Mouse (Mus musculus): Measurements from ENCODE around the gene Hhatl. TPM values are rescaled to one million over a fixed set of nuclear protein-coding genes. Genes with fewer than 3 reads are reported as not detected.

Gene Hhatl
- polyA plus RNA-seq, 1 experiment from 2014 or later: 0.11 TPM

DNA sequence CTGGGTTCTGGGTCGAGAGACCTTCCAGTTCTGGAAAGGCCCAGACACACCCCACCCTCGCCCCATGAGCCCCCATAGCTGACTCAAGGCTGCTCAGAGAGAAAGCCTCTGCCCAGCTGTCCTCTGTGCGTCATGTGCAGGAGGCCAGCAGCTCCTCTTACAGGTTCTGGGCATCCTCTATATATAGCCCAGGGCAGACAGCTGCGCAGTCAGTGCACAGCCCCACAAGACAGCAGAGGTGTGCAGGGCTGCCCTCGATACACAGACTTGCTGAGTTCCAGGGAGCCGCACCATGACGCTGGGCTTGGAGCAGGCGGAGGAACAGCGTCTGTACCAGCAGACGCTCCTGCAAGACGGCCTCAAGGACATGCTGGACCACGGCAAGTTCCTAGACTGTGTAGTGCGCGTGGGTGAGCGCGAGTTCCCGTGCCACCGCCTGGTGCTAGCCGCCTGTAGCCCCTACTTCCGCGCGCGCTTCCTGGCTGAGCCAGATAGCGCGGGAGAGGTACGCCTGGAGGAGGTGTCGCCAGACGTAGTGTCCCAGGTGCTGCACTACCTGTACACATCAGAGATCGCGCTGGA, 14.7 kb downstream of the Hhatl start, which contains the start of gene Klhl40:
TSS of gene Klhl40 (plus strand) at position 124 of the 582 bp plus-strand sequence.
- DNase-seq (ENCODE audit: low spot score): no peak
- Histone ChIP-seq H3K9me3 (replicated peaks; ENCODE audit: low read length) (no peaks in the 10 kb centered on the region), H3K4me2 (ENCODE audit: low read length) (peak within 1 kb of the TSS; percentile 53), H3K4me3 (replicated peaks; ENCODE audit: low read depth, low read length) (peak within 1 kb of the TSS; percentile 24), H3K27me3 (ENCODE audit: insufficient read depth, low read length) (peaks cover 27% of the 10 kb centered on the region), H3K9ac (ENCODE audit: low read depth, low read length) (no peak within 1 kb of the TSS), H3K27ac (no peak within 1 kb of the TSS), H3K4me1 (replicated peaks; ENCODE audit: insufficient read depth, low read length) (no peaks in the 10 kb centered on the region), H3K36me3 (ENCODE audit: insufficient read depth, low read length) (no peaks in the 10 kb centered on the region)
- no peak for TF ChIP-seq CTCF (IDR thresholded peaks at IDR 0.05; ENCODE audit: low read depth)
- peak; percentile 31; the same call in 1 of the 2 replicates for ATAC-seq (replicated peaks; ENCODE audit: low FRiP score, low read depth)
- WGBS: 17% methylated on average over 30 of the region's 30 CpGs

DNA sequence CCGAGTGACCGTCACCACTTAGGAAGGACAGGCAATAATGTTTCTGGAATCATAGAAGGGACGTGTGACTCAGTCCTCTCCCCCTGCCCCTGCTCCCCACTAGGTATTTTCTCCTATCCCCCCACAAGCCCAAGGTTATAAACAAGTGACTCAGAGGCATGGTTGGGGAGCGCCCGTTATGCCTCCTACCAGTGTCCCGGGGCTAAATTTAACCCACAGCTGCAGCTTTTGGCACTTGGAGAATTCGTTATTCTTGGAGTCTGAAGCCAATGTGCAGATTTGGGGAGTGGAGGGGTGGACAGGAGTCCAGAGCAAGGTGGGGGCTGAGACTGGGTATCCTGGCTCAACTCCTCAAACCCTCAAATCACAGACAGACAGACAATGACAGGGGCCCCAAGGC, 15.8 kb downstream of the Hhatl start:
- no peak overlapping the region for H3K9ac ChIP-seq (ENCODE audit: low read depth, low read length)
- DNase-seq (ENCODE audit: low spot score): no peak
- no peak for ATAC-seq (replicated peaks; ENCODE audit: low FRiP score, low read depth)
- H3K4me3 ChIP-seq (replicated peaks; ENCODE audit: low read depth, low read length): no peak overlapping the region
- no peak overlapping the region for H3K27ac ChIP-seq
- 79% methylated on average over 7 of the region's 7 CpGs for WGBS
- no peaks in the 10 kb centered on the region for H3K4me1 ChIP-seq (replicated peaks; ENCODE audit: insufficient read depth, low read length)
- no peaks in the 10 kb centered on the region for H3K36me3 ChIP-seq (ENCODE audit: insufficient read depth, low read length)
- peaks cover 27% of the 10 kb centered on the region for H3K27me3 ChIP-seq (ENCODE audit: insufficient read depth, low read length)
- H3K4me2 ChIP-seq (ENCODE audit: low read length): no peak overlapping the region
- no peaks in the 10 kb centered on the region for H3K9me3 ChIP-seq (replicated peaks; ENCODE audit: low read length)
- no peak for TF ChIP-seq CTCF (IDR thresholded peaks at IDR 0.05; ENCODE audit: low read depth)

DNA sequence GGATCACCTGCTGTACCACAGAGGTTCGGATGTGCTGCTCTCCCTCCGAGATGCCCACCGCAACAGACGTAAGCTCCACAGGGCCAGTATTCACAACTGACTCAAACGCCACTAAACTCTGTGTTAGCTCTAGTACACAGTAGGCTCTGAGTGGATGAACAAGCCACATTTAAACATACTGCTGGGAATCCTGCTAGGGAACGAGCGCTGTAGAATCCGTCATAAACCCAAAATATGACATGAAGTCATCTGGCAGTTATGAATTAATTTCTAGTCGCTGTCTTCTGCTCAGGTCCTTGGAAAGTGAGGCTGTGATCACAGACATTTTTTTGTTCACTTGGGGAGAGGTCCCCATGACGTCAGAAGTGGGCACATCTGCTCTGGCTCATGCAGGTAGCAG, 16.4 kb downstream of the Hhatl start:
- no peak for TF ChIP-seq CTCF (IDR thresholded peaks at IDR 0.05; ENCODE audit: low read depth)
- H3K27me3 ChIP-seq (ENCODE audit: insufficient read depth, low read length): peaks cover 27% of the 10 kb centered on the region

GRCm38 (mm10) chr9:121772412-121772811, 19.9 kb downstream of the Hhatl start:
- Histone ChIP-seq H3K4me3 (replicated peaks; ENCODE audit: low read depth, low read length) (no peak overlapping the region), H3K27ac (no peak overlapping the region), H3K27me3 (ENCODE audit: insufficient read depth, low read length) (peaks cover 10% of the 10 kb centered on the region), H3K9me3 (replicated peaks; ENCODE audit: low read length) (no peaks in the 10 kb centered on the region), H3K36me3 (ENCODE audit: insufficient read depth, low read length) (no peaks in the 10 kb centered on the region), H3K4me1 (replicated peaks; ENCODE audit: insufficient read depth, low read length) (no peaks in the 10 kb centered on the region), H3K4me2 (ENCODE audit: low read length) (no peak overlapping the region), H3K9ac (ENCODE audit: low read depth, low read length) (no peak overlapping the region)
- no peak for DNase-seq (ENCODE audit: low spot score)
- WGBS: 43% methylated on average over 5 of the region's 5 CpGs
- no peak for TF ChIP-seq CTCF (IDR thresholded peaks at IDR 0.05; ENCODE audit: low read depth)
- ATAC-seq (replicated peaks; ENCODE audit: low FRiP score, low read depth): no peak

More for the DNA sequence above, 16.4 kb downstream of the Hhatl start:
- no peak overlapping the region for H3K4me2 ChIP-seq (ENCODE audit: low read length)
- ATAC-seq (replicated peaks; ENCODE audit: low FRiP score, low read depth) (no peak), DNase-seq (ENCODE audit: low spot score) (no peak)
- no peaks in the 10 kb centered on the region for H3K4me1 ChIP-seq (replicated peaks; ENCODE audit: insufficient read depth, low read length)
- no peaks in the 10 kb centered on the region for H3K9me3 ChIP-seq (replicated peaks; ENCODE audit: low read length)
- no peak overlapping the region for H3K4me3 ChIP-seq (replicated peaks; ENCODE audit: low read depth, low read length)
- H3K9ac ChIP-seq (ENCODE audit: low read depth, low read length): no peak overlapping the region
- 84% methylated on average over 10 of the region's 10 CpGs for whole genome bisulfite sequencing
- H3K27ac ChIP-seq: no peak overlapping the region
- no peaks in the 10 kb centered on the region for H3K36me3 ChIP-seq (ENCODE audit: insufficient read depth, low read length)

GRCm38 (mm10) chr9:121765166-121765855, 27.0 kb downstream of the Hhatl start:
- H3K27me3 ChIP-seq (ENCODE audit: insufficient read depth, low read length): no peaks in the 10 kb centered on the region
- WGBS: 90% methylated on average over 16 of the region's 16 CpGs
- no peak for TF ChIP-seq CTCF (IDR thresholded peaks at IDR 0.05; ENCODE audit: low read depth)
- no peak overlapping the region for H3K4me2 ChIP-seq (ENCODE audit: low read length)
- peaks cover 25% of the 10 kb centered on the region for H3K36me3 ChIP-seq (ENCODE audit: insufficient read depth, low read length)
- DNase-seq (ENCODE audit: low spot score): no peak
- H3K4me3 ChIP-seq (replicated peaks; ENCODE audit: low read depth, low read length): no peak overlapping the region
- H3K9ac ChIP-seq (ENCODE audit: low read depth, low read length): no peak overlapping the region
- no peaks in the 10 kb centered on the region for H3K9me3 ChIP-seq (replicated peaks; ENCODE audit: low read length)
- H3K4me1 ChIP-seq (replicated peaks; ENCODE audit: insufficient read depth, low read length): no peaks in the 10 kb centered on the region
- H3K27ac ChIP-seq: no peak overlapping the region
- no peak for ATAC-seq (replicated peaks; ENCODE audit: low FRiP score, low read depth)

- 86% methylated on average over 19 of the region's 19 CpGs for WGBS
- H3K4me1 ChIP-seq (replicated peaks; ENCODE audit: insufficient read depth, low read length): 0 out of 2 replicates have a peak, but pooled peaks cover 5% of the 10 kb centered on the region
- no peak overlapping the region for H3K9ac ChIP-seq (ENCODE audit: low read depth, low read length)
- no peaks in the 10 kb centered on the region for H3K27me3 ChIP-seq (ENCODE audit: insufficient read depth, low read length)
- no peak overlapping the region for H3K4me3 ChIP-seq (replicated peaks; ENCODE audit: low read depth, low read length)
- no peak for TF ChIP-seq CTCF (IDR thresholded peaks at IDR 0.05; ENCODE audit: low read depth)
- H3K27ac ChIP-seq: no peak overlapping the region
- DNase-seq (ENCODE audit: low spot score): no peak
- no peak for ATAC-seq (replicated peaks; ENCODE audit: low FRiP score, low read depth)
- peaks cover 25% of the 10 kb centered on the region for H3K36me3 ChIP-seq (ENCODE audit: insufficient read depth, low read length)
- no peaks in the 10 kb centered on the region for H3K9me3 ChIP-seq (replicated peaks; ENCODE audit: low read length)
- no peak overlapping the region for H3K4me2 ChIP-seq (ENCODE audit: low read length)
These were observed 28.6 kb downstream of the Hhatl start for GRCm38 (mm10) chr9:121763716-121764115.

All from kidney, postnatal 0 days (tissue).